Mouse (Mus musculus) limb, embryonic 14.5 days (tissue): ENCODE data around the gene Cpd. TPM values are rescaled to one million over a fixed set of nuclear protein-coding genes. Genes with fewer than 3 reads are reported as not detected.

ENCODE experiments used
- ATAC-seq: fragments of 200-750 bp; cut with Nextera tagmentation; 2 replicates; pipeline ENCODE4 v1.8.0; 2017; ENCODE audit warnings: low read depth, moderate number of reproducible peaks, moderate TSS enrichment; ENCODE audit not compliant: low FRiP score
- DNase-seq: peaks from one replicate; pipeline ENCODE4 v3.0.0-alpha.2; 2015; ENCODE audit warnings: low spot score
- H3K27ac ChIP-seq: fragments of 300-500 bp; sonication (generic); replicated peaks from 2 replicates; pipeline ENCODE4 v1.5.1; 2014; ENCODE audit warnings: low read depth, mild to moderate bottlenecking, low read length, moderate library complexity, mixed read lengths
- H3K27me3 ChIP-seq: fragments of 300-500 bp; sonication (generic); 2 replicates; pipeline ENCODE4 v1.6.1; 2014; ENCODE audit warnings: low read length, mixed read lengths; ENCODE audit not compliant: control insufficient read depth, insufficient read depth
- H3K36me3 ChIP-seq: fragments of 300-500 bp; sonication (generic); 2 replicates; pipeline ENCODE4 v1.6.1; 2014; ENCODE audit warnings: mild to moderate bottlenecking, low read length, moderate library complexity, mixed read lengths; ENCODE audit not compliant: control insufficient read depth, insufficient read depth
- H3K4me1 ChIP-seq: fragments of 300-500 bp; sonication (generic); 2 replicates; pipeline ENCODE4 v1.6.1; 2014; ENCODE audit warnings: antibody characterized with exemption, low read length, mixed read lengths; ENCODE audit not compliant: control insufficient read depth, insufficient read depth
- H3K4me2 ChIP-seq: fragments of 300-500 bp; sonication (generic); replicated peaks from 2 replicates; pipeline ENCODE4 v1.6.1; 2014; ENCODE audit warnings: low read depth, mild to moderate bottlenecking, low read length, moderate library complexity; ENCODE audit not compliant: severe bottlenecking
- H3K4me3 ChIP-seq: fragments of 300-500 bp; sonication (generic); replicated peaks from 2 replicates; pipeline ENCODE4 v1.5.1; 2014; ENCODE audit warnings: low read length
- H3K9ac ChIP-seq: fragments of 300-500 bp; sonication (generic); 2 replicates; pipeline ENCODE4 v1.6.1; 2014; ENCODE audit warnings: mild to moderate bottlenecking, low read depth, low read length, moderate library complexity; ENCODE audit not compliant: severe bottlenecking
- H3K9me3 ChIP-seq: fragments of 300-500 bp; sonication (generic); 2 replicates; pipeline ENCODE4 v1.6.1; 2016; ENCODE audit warnings: low read length; ENCODE audit not compliant: control insufficient read depth
- POLR2A ChIP-seq: fragments of 200-500 bp; IDR thresholded peaks from 2 replicates; pipeline ENCODE4 v1.8.0; 2012; ENCODE audit warnings: inconsistent platforms, mild to moderate bottlenecking, moderate library complexity, borderline replicate concordance; ENCODE audit not compliant: insufficient read depth, insufficient read length; ENCODE audit errors: extremely low read depth
- WGBS: fragments of 180-500 bp; shearing (Covaris S2); extraction: QIAGEN DNeasy Blood & Tissue Kit; methylation state at CpG from one replicate; pipeline ENCODE4 v1.1.7; 2014; 5-methylcytosine and 5-hydroxymethylcytosine counted together
- polyA plus RNA-seq, 2 experiments: library from polyadenylated mRNA; depleted of rRNA in 1 of 2; stranded (reverse) in 1 of 2; unstranded in 1 of 2; fragments of >200 nt; fragmentation: Nextera tagmentation in 1 of 2; extraction: Ambion mirVana in 1 of 2; gene quantifications; 2 replicates each; pipeline versions ENCODE4 v1.2.1 to v1.2.3; 2012 to 2014

The Cpd gene
- polyA plus RNA-seq, 2 experiments: 21.0 to 24.9 TPM

GRCm38 (mm10) chr11:76838573-76838972 lies 8.2 kb downstream of the Cpd start:
- Histone ChIP-seq H3K27ac (no peak overlapping the region), H3K4me3 (no peak overlapping the region), H3K27me3 (no peaks in the 10 kb centered on the region), H3K36me3 (peaks cover 7% of the 10 kb centered on the region; the same call in 1 of the 2 replicates), H3K4me2 (no peak overlapping the region), H3K9me3 (no peaks in the 10 kb centered on the region), H3K4me1 (peaks cover 4% of the 10 kb centered on the region), H3K9ac (no peak overlapping the region)
- ATAC-seq (no peak), DNase-seq (no peak)
- 90% methylated on average over 4 of the region's 4 CpGs for WGBS
- no peak for TF ChIP-seq POLR2A

- ATAC-seq (no peak), DNase-seq (no peak)
- Histone ChIP-seq H3K27ac (no peak overlapping the region), H3K4me3 (no peak overlapping the region), H3K4me2 (no peak overlapping the region), H3K4me1 (no peaks in the 10 kb centered on the region), H3K9me3 (no peaks in the 10 kb centered on the region), H3K27me3 (no peaks in the 10 kb centered on the region), H3K9ac (no peak overlapping the region), H3K36me3 (peaks cover 7% of the 10 kb centered on the region; the same call in 1 of the 2 replicates)
- WGBS: 77% methylated on average over 6 of the region's 6 CpGs
- no peak for TF ChIP-seq POLR2A
Measured at GRCm38 (mm10) chr11:76836317-76836716, 10.5 kb downstream of the Cpd start.

GRCm38 (mm10) chr11:76835868-76836267 lies 10.9 kb downstream of the Cpd start:
- H3K4me2 ChIP-seq: no peak overlapping the region
- no peaks in the 10 kb centered on the region for H3K4me1 ChIP-seq
- no peak for ATAC-seq
- DNase-seq: no peak
- H3K9me3 ChIP-seq: no peaks in the 10 kb centered on the region
- no peak overlapping the region for H3K4me3 ChIP-seq
- WGBS: 62% methylated on average over 5 of the region's 5 CpGs
- no peak overlapping the region for H3K9ac ChIP-seq
- H3K27ac ChIP-seq: no peak overlapping the region
- no peaks in the 10 kb centered on the region for H3K27me3 ChIP-seq
- H3K36me3 ChIP-seq: peaks cover 7% of the 10 kb centered on the region; the same call in 1 of the 2 replicates
- TF ChIP-seq POLR2A: no peak

- Histone ChIP-seq H3K27ac (no peak overlapping the region), H3K9me3 (no peaks in the 10 kb centered on the region), H3K27me3 (no peaks in the 10 kb centered on the region), H3K9ac (no peak overlapping the region), H3K4me3 (no peak overlapping the region), H3K36me3 (peaks cover 3% of the 10 kb centered on the region; the same call in 1 of the 2 replicates), H3K4me2 (no peak overlapping the region), H3K4me1 (no peaks in the 10 kb centered on the region)
- 82% methylated on average over 1 of the region's 1 CpGs for WGBS
- DNase-seq (no peak), ATAC-seq (no peak)
- TF ChIP-seq POLR2A: no peak
Measured at GRCm38 (mm10) chr11:76834665-76835064, 12.2 kb downstream of the Cpd start.

GRCm38 (mm10) chr11:76824885-76825265 lies 21.9 kb downstream of the Cpd start:
- no peak overlapping the region for H3K27ac ChIP-seq
- H3K4me3 ChIP-seq: no peak overlapping the region
- no peaks in the 10 kb centered on the region for H3K9me3 ChIP-seq
- H3K9ac ChIP-seq: no peak overlapping the region
- 82% methylated on average over 9 of the region's 9 CpGs for WGBS
- no peak overlapping the region for H3K4me2 ChIP-seq
- no peak for ATAC-seq
- no peak for DNase-seq
- no peak for TF ChIP-seq POLR2A
- no peaks in the 10 kb centered on the region for H3K27me3 ChIP-seq
- H3K36me3 ChIP-seq: no peaks in the 10 kb centered on the region
- H3K4me1 ChIP-seq: peaks cover 15% of the 10 kb centered on the region
